Mouse (Mus musculus) gastrocnemius, postnatal 36 days (tissue): ENCODE results near the gene Insc. TPM values are rescaled to one million over a fixed set of nuclear protein-coding genes. Genes with fewer than 3 reads are reported as not detected.

ENCODE experiments used
- DNase-seq, 2 experiments: peaks; one replicate each; pipeline ENCODE4 v3.0.0; 2022
- intact Hi-C: fragments of 180-260 bp; cut with DNase I; formaldehyde crosslinking; loops from one replicate; pipeline ENCODE4 v1.15.1; 2025
- total RNA-seq, 2 experiments: library from RNA; stranded (reverse); gene quantifications; 2 replicates each; pipeline ENCODE4 v1.2.3; 2021

The Insc gene
- total RNA-seq, 2 experiments from 2014 or later: 1.0 to 1.7 TPM

DNA sequence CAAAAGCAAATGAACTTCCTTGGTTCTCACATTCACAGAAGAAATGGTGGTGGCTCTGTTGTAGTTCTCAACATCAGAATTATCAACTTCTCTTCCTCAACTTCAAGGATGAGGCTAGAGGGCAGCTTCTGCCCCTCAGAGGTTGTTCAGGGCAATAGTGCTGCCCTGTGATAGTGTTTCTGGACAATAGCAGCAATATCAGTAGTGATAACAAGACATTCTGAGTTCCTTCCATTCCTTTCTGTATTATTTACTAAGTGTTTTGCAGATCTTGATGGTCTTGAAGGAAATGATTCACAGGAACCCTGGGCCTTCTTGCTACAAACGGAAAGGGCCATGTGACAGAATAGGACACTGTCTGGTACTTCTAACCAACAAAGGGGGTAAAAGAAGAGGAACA lies 150.4 kb downstream of the Insc start:
- intact Hi-C loops: no loop called here
- no peak for DNase-seq

DNA sequence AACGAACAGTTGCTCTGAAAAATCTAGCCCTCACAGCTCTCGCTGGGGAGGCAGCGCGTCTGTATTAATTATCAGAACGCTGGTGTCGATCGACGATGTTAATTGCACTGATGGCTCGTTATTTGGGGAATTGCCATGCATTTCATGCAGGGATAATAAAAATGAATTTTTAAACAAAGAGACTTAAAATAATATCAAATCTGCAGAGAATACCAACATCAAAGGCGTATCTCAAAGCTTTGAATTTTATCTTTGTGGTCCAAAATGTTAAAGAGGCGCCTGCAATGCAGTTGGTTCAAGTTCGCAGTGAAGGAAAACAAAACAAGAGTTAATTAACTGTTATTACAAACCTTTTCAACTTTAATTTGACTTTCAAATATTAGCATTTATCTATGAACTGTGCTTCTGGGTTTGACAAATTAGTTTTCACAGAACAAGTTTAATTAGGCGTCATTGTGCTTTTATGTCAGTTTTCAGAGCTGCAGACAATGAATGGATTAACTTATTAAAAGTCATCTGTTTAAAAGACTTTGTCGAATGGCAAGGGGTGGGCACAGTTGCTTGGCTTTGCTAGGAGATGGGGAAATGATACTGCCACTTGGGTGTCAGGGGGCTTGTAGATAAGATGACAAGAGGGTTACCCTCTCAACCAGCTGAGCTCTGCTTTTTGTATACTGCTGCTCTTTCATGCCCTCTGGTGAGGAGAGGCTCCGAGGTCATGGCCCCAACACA lies 153.6 kb downstream of the Insc start:
- intact Hi-C loops: no loop called here
- DNase-seq: no peak

Other genes with a start within 250 kb of the Insc start
- gene Cyp2r1, start 180.7 kb upstream of the Insc start, total RNA-seq: under 1 TPM in 1 of 2 experiments, not detected in 1; 0.47 TPM
- gene Calca, start 107.3 kb upstream of the Insc start, total RNA-seq: not detected
- gene Calcb, start 25.1 kb upstream of the Insc start, total RNA-seq: not detected